Mouse (Mus musculus) limb, embryonic 14.5 days (tissue): ENCODE measurements around the gene Rnf111. TPM values are rescaled to one million over a fixed set of nuclear protein-coding genes. Genes with fewer than 3 reads are reported as not detected.

Source experiments
- ATAC-seq: fragments of 200-750 bp; cut with Nextera tagmentation; 2 replicates; pipeline ENCODE4 v1.8.0; 2017; ENCODE audit warnings: low read depth, moderate number of reproducible peaks, moderate TSS enrichment; ENCODE audit not compliant: low FRiP score
- DNase-seq: peaks from one replicate; pipeline ENCODE4 v3.0.0-alpha.2; 2015; ENCODE audit warnings: low spot score
- H3K27ac ChIP-seq: fragments of 300-500 bp; sonication (generic); replicated peaks from 2 replicates; pipeline ENCODE4 v1.5.1; 2014; ENCODE audit warnings: low read depth, mild to moderate bottlenecking, low read length, moderate library complexity, mixed read lengths
- H3K27me3 ChIP-seq: fragments of 300-500 bp; sonication (generic); 2 replicates; pipeline ENCODE4 v1.6.1; 2014; ENCODE audit warnings: low read length, mixed read lengths; ENCODE audit not compliant: control insufficient read depth, insufficient read depth
- H3K36me3 ChIP-seq: fragments of 300-500 bp; sonication (generic); 2 replicates; pipeline ENCODE4 v1.6.1; 2014; ENCODE audit warnings: mild to moderate bottlenecking, low read length, moderate library complexity, mixed read lengths; ENCODE audit not compliant: control insufficient read depth, insufficient read depth
- H3K4me1 ChIP-seq: fragments of 300-500 bp; sonication (generic); 2 replicates; pipeline ENCODE4 v1.6.1; 2014; ENCODE audit warnings: antibody characterized with exemption, low read length, mixed read lengths; ENCODE audit not compliant: control insufficient read depth, insufficient read depth
- H3K4me2 ChIP-seq: fragments of 300-500 bp; sonication (generic); replicated peaks from 2 replicates; pipeline ENCODE4 v1.6.1; 2014; ENCODE audit warnings: low read depth, mild to moderate bottlenecking, low read length, moderate library complexity; ENCODE audit not compliant: severe bottlenecking
- H3K4me3 ChIP-seq: fragments of 300-500 bp; sonication (generic); replicated peaks from 2 replicates; pipeline ENCODE4 v1.5.1; 2014; ENCODE audit warnings: low read length
- H3K9ac ChIP-seq: fragments of 300-500 bp; sonication (generic); 2 replicates; pipeline ENCODE4 v1.6.1; 2014; ENCODE audit warnings: mild to moderate bottlenecking, low read depth, low read length, moderate library complexity; ENCODE audit not compliant: severe bottlenecking
- H3K9me3 ChIP-seq: fragments of 300-500 bp; sonication (generic); 2 replicates; pipeline ENCODE4 v1.6.1; 2016; ENCODE audit warnings: low read length; ENCODE audit not compliant: control insufficient read depth
- POLR2A ChIP-seq: fragments of 200-500 bp; IDR thresholded peaks from 2 replicates; pipeline ENCODE4 v1.8.0; 2012; ENCODE audit warnings: inconsistent platforms, mild to moderate bottlenecking, moderate library complexity, borderline replicate concordance; ENCODE audit not compliant: insufficient read depth, insufficient read length; ENCODE audit errors: extremely low read depth
- WGBS: fragments of 180-500 bp; shearing (Covaris S2); extraction: QIAGEN DNeasy Blood & Tissue Kit; methylation state at CpG from one replicate; pipeline ENCODE4 v1.1.7; 2014; 5-methylcytosine and 5-hydroxymethylcytosine counted together
- polyA plus RNA-seq, 2 experiments: library from polyadenylated mRNA; depleted of rRNA in 1 of 2; stranded (reverse) in 1 of 2; unstranded in 1 of 2; fragments of >200 nt; fragmentation: Nextera tagmentation in 1 of 2; extraction: Ambion mirVana in 1 of 2; gene quantifications; 2 replicates each; pipeline versions ENCODE4 v1.2.1 to v1.2.3; 2012 to 2014

The Rnf111 gene
- polyA plus RNA-seq, 2 experiments = 25.3 to 38.8 TPM

DNA sequence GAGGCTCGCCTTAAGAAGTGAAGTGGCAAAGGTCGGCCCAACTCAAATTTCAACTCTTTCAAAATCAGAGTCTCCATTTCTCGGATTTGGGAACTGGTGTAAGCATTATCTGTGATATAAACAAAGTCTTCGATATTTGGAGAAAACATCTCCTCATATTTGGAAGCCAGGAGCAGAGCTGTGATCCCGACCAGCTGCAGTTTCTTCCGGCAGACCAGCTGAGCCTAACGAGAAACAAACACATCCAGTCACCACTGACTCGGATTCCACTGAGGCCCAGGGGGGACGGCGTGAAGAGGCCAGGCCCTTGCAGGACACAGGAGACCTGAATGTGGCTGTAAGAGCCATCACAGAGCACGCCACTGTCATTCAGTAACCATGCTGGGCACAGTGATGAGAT lies 92.9 kb downstream of the Rnf111 start:
- ATAC-seq (no peak), DNase-seq (no peak)
- no peaks in the 10 kb centered on the region for H3K9me3 ChIP-seq
- H3K27ac ChIP-seq = no peak overlapping the region
- no peak overlapping the region for H3K4me3 ChIP-seq
- peaks cover 86% of the 10 kb centered on the region for H3K36me3 ChIP-seq
- no peaks in the 10 kb centered on the region for H3K4me1 ChIP-seq
- H3K27me3 ChIP-seq = no peaks in the 10 kb centered on the region
- TF ChIP-seq POLR2A = no peak
- H3K4me2 ChIP-seq = no peak overlapping the region
- H3K9ac ChIP-seq = no peak overlapping the region
- 67% methylated on average over 11 of the region's 11 CpGs for whole genome bisulfite sequencing

DNA sequence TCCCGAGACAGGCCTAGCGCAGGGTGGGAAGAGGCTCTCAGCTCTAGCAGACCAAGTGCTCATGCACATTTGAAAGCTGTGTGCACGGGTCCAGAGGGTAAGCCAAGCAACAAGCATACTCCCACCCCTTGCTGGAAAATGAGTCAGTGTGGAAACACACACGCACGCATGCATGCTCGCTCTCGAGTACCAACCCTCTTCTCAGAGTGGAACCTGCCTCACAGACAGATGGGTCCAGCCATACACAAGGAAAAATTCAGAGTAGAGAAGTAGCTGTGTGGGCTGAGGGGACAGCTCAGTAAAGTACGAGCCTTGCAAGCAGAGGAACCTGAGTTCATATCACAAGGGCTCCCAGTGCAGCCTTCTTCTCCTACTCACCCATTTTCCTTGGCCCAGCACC lies 93.8 kb downstream of the Rnf111 start:
- no peak for TF ChIP-seq POLR2A
- Histone ChIP-seq H3K4me1 (no peaks in the 10 kb centered on the region), H3K9ac (no peak overlapping the region), H3K4me3 (no peak overlapping the region), H3K36me3 (peaks cover 80% of the 10 kb centered on the region), H3K9me3 (no peaks in the 10 kb centered on the region), H3K4me2 (no peak overlapping the region), H3K27me3 (no peaks in the 10 kb centered on the region), H3K27ac (no peak overlapping the region)
- DNase-seq = no peak
- no peak for ATAC-seq
- WGBS = 97% methylated on average over 8 of the region's 8 CpGs

DNA sequence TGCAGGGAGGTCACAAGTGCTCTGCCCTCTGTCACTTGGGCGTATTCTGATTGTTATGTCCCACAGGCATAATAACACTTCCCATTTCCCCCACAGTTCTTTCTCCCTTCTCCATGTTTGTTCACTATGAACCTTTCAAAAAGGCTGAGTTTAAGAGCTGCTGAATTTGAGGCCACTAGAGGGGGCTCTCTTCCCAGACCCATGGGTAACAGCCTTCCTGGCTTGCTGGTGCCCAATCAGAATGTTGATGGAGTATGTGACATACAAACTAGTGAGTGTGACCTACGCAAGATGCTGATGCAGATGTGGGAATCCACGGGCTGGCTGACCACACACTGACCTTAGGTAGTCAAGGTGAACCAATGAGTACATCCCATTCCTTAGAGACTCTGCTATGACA lies 94.7 kb downstream of the Rnf111 start:
- no peak for TF ChIP-seq POLR2A
- no peak overlapping the region for H3K27ac ChIP-seq
- WGBS = 90% methylated on average over 3 of the region's 3 CpGs
- no peak overlapping the region for H3K9ac ChIP-seq
- DNase-seq (no peak), ATAC-seq (no peak)
- no peaks in the 10 kb centered on the region for H3K9me3 ChIP-seq
- H3K27me3 ChIP-seq = no peaks in the 10 kb centered on the region
- no peak overlapping the region for H3K4me2 ChIP-seq
- H3K4me1 ChIP-seq = no peaks in the 10 kb centered on the region
- peaks cover 71% of the 10 kb centered on the region for H3K36me3 ChIP-seq
- no peak overlapping the region for H3K4me3 ChIP-seq

DNA sequence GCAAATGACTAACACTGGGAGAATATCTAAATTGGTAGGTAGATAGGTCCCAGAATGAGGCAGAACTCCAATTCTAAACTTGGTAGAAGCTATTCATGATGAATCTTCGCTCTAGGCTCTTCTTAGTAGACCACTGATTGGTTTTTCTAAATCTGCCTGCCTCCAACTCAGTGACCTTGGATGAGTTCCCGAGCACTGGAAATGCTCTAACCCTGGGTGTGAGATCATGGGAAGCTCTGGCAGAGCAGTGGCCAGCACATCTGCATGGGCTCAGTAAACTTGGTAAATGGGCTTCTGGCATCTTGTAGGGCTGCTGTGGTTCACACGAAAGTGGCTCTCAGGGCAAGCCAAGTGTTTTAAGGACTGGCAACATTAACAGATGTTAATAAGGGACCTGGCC lies 96.9 kb downstream of the Rnf111 start:
- Histone ChIP-seq H3K4me1 (no peaks in the 10 kb centered on the region), H3K9ac (no peak overlapping the region), H3K27me3 (no peaks in the 10 kb centered on the region), H3K4me3 (no peak overlapping the region), H3K27ac (no peak overlapping the region), H3K9me3 (no peaks in the 10 kb centered on the region), H3K4me2 (no peak overlapping the region), H3K36me3 (peaks cover 49% of the 10 kb centered on the region)
- WGBS = 90% methylated on average over 3 of the region's 3 CpGs
- no peak for TF ChIP-seq POLR2A
- DNase-seq = no peak
- ATAC-seq = no peak

DNA sequence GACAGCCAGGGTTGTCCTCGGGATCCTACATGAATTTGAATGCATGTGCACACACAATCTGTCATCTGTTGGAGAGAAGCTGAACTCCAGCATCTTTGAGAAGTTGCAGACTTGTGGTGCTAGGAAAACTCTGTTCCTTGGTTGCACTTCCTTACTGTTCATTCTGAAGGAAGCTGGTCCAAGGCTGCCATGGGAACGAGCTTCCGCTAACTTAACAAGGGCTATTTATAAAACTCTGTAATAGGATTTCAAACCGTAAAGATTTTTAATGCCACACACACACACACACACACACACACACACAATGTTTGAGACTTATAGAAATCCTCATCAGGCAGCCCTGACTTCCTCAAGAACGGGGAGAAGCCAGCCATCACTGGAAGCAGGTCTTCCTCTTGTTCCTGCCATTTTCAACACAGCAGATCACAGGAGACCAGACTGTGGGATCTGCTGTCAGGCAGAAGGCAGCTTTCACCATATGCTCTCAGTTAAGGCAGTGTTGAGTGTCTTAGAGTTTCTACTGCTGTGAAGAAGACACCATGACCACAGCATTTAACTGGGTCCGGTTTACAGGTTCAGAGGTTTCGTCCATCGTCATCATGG lies 101.5 kb downstream of the Rnf111 start:
- H3K27me3 ChIP-seq = no peaks in the 10 kb centered on the region
- no peak overlapping the region for H3K4me3 ChIP-seq
- peaks cover 21% of the 10 kb centered on the region for H3K36me3 ChIP-seq
- H3K9me3 ChIP-seq = no peaks in the 10 kb centered on the region
- H3K9ac ChIP-seq = no peak overlapping the region
- no peak for TF ChIP-seq POLR2A
- H3K27ac ChIP-seq = no peak overlapping the region
- WGBS = 78% methylated on average over 8 of the region's 8 CpGs
- no peaks in the 10 kb centered on the region for H3K4me1 ChIP-seq
- no peak overlapping the region for H3K4me2 ChIP-seq
- no peak for ATAC-seq
- no peak for DNase-seq

DNA sequence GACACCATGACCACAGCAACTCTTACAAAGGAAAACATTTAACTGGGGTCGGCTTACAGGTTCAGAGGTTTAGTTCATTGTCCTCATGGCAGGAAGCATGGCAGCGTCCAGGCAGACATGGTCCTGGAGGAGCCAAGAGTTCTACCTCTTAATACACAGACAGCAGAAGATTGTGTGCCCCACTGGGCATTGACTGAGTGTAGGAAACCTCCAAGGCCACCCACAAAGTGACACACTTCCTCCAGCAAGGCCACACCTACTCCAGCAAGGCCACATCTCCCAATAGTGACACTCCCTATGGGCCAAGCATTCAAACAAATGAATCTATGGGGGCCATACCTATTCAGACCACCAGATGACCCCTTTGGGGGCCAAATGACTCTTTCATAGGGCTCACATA lies 107.4 kb downstream of the Rnf111 start:
- H3K27ac ChIP-seq = no peak overlapping the region
- WGBS = 79% methylated on average over 2 of the region's 2 CpGs
- peaks cover 4% of the 10 kb centered on the region; the same call in 1 of the 2 replicates for H3K4me1 ChIP-seq
- H3K4me2 ChIP-seq = no peak overlapping the region
- peaks cover 31% of the 10 kb centered on the region for H3K36me3 ChIP-seq
- H3K4me3 ChIP-seq = no peak overlapping the region
- no peaks in the 10 kb centered on the region for H3K27me3 ChIP-seq
- no peak overlapping the region for H3K9ac ChIP-seq
- DNase-seq (no peak), ATAC-seq (no peak)
- no peaks in the 10 kb centered on the region for H3K9me3 ChIP-seq
- TF ChIP-seq POLR2A = no peak
